Comparison of ENCODE assay signal across 29 mouse cellular contexts in the genomic region with DNA sequence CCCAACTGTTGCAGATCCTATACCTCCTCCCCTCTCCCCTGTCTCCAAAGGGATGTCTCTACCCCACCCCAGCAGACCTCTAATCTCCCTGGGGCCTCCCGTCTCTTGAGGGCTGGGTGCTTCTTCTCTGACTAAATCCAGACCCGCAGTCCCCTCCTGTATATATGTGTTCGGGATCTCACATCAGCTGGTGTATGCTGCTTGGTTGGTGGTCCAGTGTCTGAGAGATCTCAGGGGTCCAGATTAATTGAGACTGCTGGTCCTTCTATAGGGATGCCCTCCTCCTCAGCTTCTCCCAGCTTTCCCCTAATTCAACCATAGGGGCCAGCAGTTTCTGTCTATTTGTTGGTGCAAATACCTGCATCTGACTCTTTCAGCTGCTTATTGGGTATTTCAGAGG. TPM values are rescaled to one million over a fixed set of nuclear protein-coding genes. Genes with fewer than 3 reads are reported as not detected.
"Had no signal": no experiment of that assay in that cellular context is flagged by ENCODE, and none has a peak within 500 bp of the region (broad histone marks: within the 10 kb centered on the region; RNA-seq: fewer than 3 reads in every experiment).

No protein-coding gene starts in this region.

- H3K36me3 ChIP-seq: embryonic facial prominence, embryonic 10.5 days; embryonic facial prominence, embryonic 12.5 days; embryonic facial prominence, embryonic 13.5 days; embryonic facial prominence, embryonic 15.5 days; forebrain, embryonic 10.5 days; forebrain, embryonic 12.5 days; forebrain, embryonic 15.5 days; heart, embryonic 10.5 days had no signal

- H3K27me3 ChIP-seq: embryonic facial prominence, embryonic 12.5 days; embryonic facial prominence, embryonic 13.5 days; embryonic facial prominence, embryonic 15.5 days; forebrain, embryonic 12.5 days; forebrain, embryonic 13.5 days; forebrain, embryonic 15.5 days had no signal

- H3K4me1 ChIP-seq: embryonic facial prominence, embryonic 12.5 days; forebrain, embryonic 13.5 days; heart, embryonic 10.5 days had no signal

- H3K9me3 ChIP-seq: embryonic facial prominence, embryonic 10.5 days; embryonic facial prominence, embryonic 12.5 days; embryonic facial prominence, embryonic 13.5 days; embryonic facial prominence, embryonic 15.5 days; forebrain, embryonic 10.5 days; forebrain, embryonic 12.5 days; forebrain, embryonic 13.5 days; forebrain, embryonic 15.5 days; heart, embryonic 10.5 days had no signal

- ATAC-seq: forebrain, embryonic 13.5 days; forebrain, embryonic 14.5 days; forebrain, embryonic 15.5 days; forebrain, embryonic 16.5 days; forebrain, postnatal 0 days had no signal

- H3K4me3 ChIP-seq: embryonic facial prominence, embryonic 10.5 days; embryonic facial prominence, embryonic 12.5 days; embryonic facial prominence, embryonic 13.5 days; embryonic facial prominence, embryonic 15.5 days; erythroblast, embryonic 14.5 days; forebrain, embryonic 10.5 days; forebrain, embryonic 12.5 days; forebrain, embryonic 13.5 days; forebrain, embryonic 15.5 days; heart, embryonic 10.5 days had no signal

- H3K4me2 ChIP-seq: embryonic facial prominence, embryonic 12.5 days; embryonic facial prominence, embryonic 13.5 days; embryonic facial prominence, embryonic 15.5 days; forebrain, embryonic 12.5 days; forebrain, embryonic 13.5 days; forebrain, embryonic 15.5 days had no signal

- H3K27ac ChIP-seq: embryonic facial prominence, embryonic 10.5 days; embryonic facial prominence, embryonic 12.5 days; embryonic facial prominence, embryonic 13.5 days; embryonic facial prominence, embryonic 15.5 days; forebrain, embryonic 10.5 days; forebrain, embryonic 12.5 days; forebrain, embryonic 13.5 days; forebrain, embryonic 15.5 days; heart, embryonic 10.5 days had no signal

- DNase-seq: cerebellum, adult 2 months; cerebellum, adult 8-10 months; cerebellum, adult 9-10 months; cerebellum, adult 9-11 months; cerebellum, postnatal 10 days; cerebellum, postnatal 14 days; cerebellum, postnatal 25 days; cerebellum, postnatal 36 days; embryo, embryonic 11 days; forebrain, postnatal 0 days; gastrocnemius, postnatal 10 days; gastrocnemius, postnatal 14 days; gastrocnemius, postnatal 25 days; gastrocnemius, postnatal 36 days; heart, adult 18-20 months had no signal

- H3K9ac ChIP-seq: embryonic facial prominence, embryonic 12.5 days; embryonic facial prominence, embryonic 13.5 days; embryonic facial prominence, embryonic 15.5 days; forebrain, embryonic 12.5 days; forebrain, embryonic 13.5 days; forebrain, embryonic 15.5 days; forebrain, postnatal 0 days had no signal

RNA-seq across cellular contexts. Expression of a gene that starts 18.7 kb away (rescaled TPM):
- total RNA-seq: common myeloid progenitor, adult 5-6 weeks; granulocyte monocyte progenitor cell, adult 5-6 weeks had no signal
